Mouse (Mus musculus) G1E (cell line): ENCODE data around the gene Ndufb5. TPM values are rescaled to one million over a fixed set of nuclear protein-coding genes. Genes with fewer than 3 reads are reported as not detected.

ENCODE experiments used
- polyA plus RNA-seq: library from polyadenylated mRNA; stranded (reverse); fragments of >175 nt; gene quantifications from 2 replicates; pipeline ENCODE4 v1.2.3, GENCODE M21; 2012
- total RNA-seq, 2 experiments: library from RNA; stranded (forward) in 1 of 2; stranded (reverse) in 1 of 2; fragments of 200-1000 nt in 1 of 2; fragments of >200 nt in 1 of 2; fragmentation: Nextera tagmentation in 1 of 2; gene quantifications; 2 replicates each; pipeline ENCODE4 v1.2.3; 2014 to 2017

Ndufb5 gene
- total and polyA plus RNA-seq, 3 experiments, result 67.2 to 271 (median 109) TPM

Other genes starting within 250 kb of the Ndufb5 start
- not detected in 2 replicates for gene Kcnmb3, start 244.8 kb upstream of the Ndufb5 start, total RNA-seq (2014; fragmentation: Nextera tagmentation)
- gene Kcnmb3, start 244.8 kb upstream of the Ndufb5 start, total RNA-seq (2017), result not detected in 2 replicates
- not detected in 2 replicates for gene Kcnmb3, start 244.8 kb upstream of the Ndufb5 start, polyA plus RNA-seq
- gene Zfp639, start 226.7 kb upstream of the Ndufb5 start, total RNA-seq (2014; fragmentation: Nextera tagmentation), result 90.8 and 97.8 TPM in 2 replicates
- 67.9 and 69.8 TPM in 2 replicates for gene Zfp639, start 226.7 kb upstream of the Ndufb5 start, total RNA-seq (2017)
- gene Zfp639, start 226.7 kb upstream of the Ndufb5 start, polyA plus RNA-seq, result 6.0 and 7.9 TPM in 2 replicates
- gene Mfn1, start 207.5 kb upstream of the Ndufb5 start, total RNA-seq (2014; fragmentation: Nextera tagmentation), result 61.8 and 71.2 TPM in 2 replicates
- 34.0 and 67.9 TPM in 2 replicates for gene Mfn1, start 207.5 kb upstream of the Ndufb5 start, total RNA-seq (2017)
- 7.8 and 9.7 TPM in 2 replicates for gene Mfn1, start 207.5 kb upstream of the Ndufb5 start, polyA plus RNA-seq
- 1.7 and 2.6 TPM in 2 replicates for gene Gnb4, start 120.4 kb upstream of the Ndufb5 start, total RNA-seq (2014; fragmentation: Nextera tagmentation)
- gene Gnb4, start 120.4 kb upstream of the Ndufb5 start, total RNA-seq (2017), result 42.1 and 46.4 TPM in 2 replicates
- gene Gnb4, start 120.4 kb upstream of the Ndufb5 start, polyA plus RNA-seq, result 0.36 and 1.5 TPM in 2 replicates
- 63.0 and 87.2 TPM in 2 replicates for gene Actl6a, start 30.7 kb upstream of the Ndufb5 start, total RNA-seq (2014; fragmentation: Nextera tagmentation)
- 119 and 122 TPM in 2 replicates for gene Actl6a, start 30.7 kb upstream of the Ndufb5 start, total RNA-seq (2017)
- 10.4 and 17.5 TPM in 2 replicates for gene Actl6a, start 30.7 kb upstream of the Ndufb5 start, polyA plus RNA-seq
- gene Mrpl47, start 615 bp downstream of the Ndufb5 start, total RNA-seq (2014; fragmentation: Nextera tagmentation), result 75.5 and 91.5 TPM in 2 replicates
- 43.4 and 49.6 TPM in 2 replicates for gene Mrpl47, start 615 bp downstream of the Ndufb5 start, total RNA-seq (2017)
- 1.3 and 1.8 TPM in 2 replicates for gene Mrpl47, start 615 bp downstream of the Ndufb5 start, polyA plus RNA-seq
- gene Usp13, start 80.6 kb downstream of the Ndufb5 start, total RNA-seq (2014; fragmentation: Nextera tagmentation), result not detected in 2 replicates
- 0.05 and 0.12 TPM in 2 replicates for gene Usp13, start 80.6 kb downstream of the Ndufb5 start, total RNA-seq (2017)
- gene Usp13, start 80.6 kb downstream of the Ndufb5 start, polyA plus RNA-seq, result 0.01 TPM in 1 of 2 replicates, not detected in the other